Mouse (Mus musculus) spleen, adult 2 months (tissue): ENCODE data around the gene Kmt5a. TPM values are rescaled to one million over a fixed set of nuclear protein-coding genes. Genes with fewer than 3 reads are reported as not detected.

Source experiments
- DNase-seq, 2 experiments: peaks; one replicate each; pipeline versions ENCODE4 v3.0.0 to v3.0.0-alpha.2; 2012 to 2021; ENCODE audit warnings: low spot score in 2 of 2, low read depth in 1 of 2
- H3K27ac ChIP-seq: fragments of 200-500 bp; 2 replicates; pipeline ENCODE4 v1.5.1; 2012; ENCODE audit warnings: low read length, inconsistent platforms; ENCODE audit not compliant: insufficient read depth
- H3K27me3 ChIP-seq: fragments of 200-500 bp; 2 replicates; pipeline ENCODE4 v1.6.1; 2012; ENCODE audit warnings: mild to moderate bottlenecking, moderate library complexity, low read length, inconsistent platforms; ENCODE audit not compliant: control insufficient read depth, insufficient read depth
- H3K36me3 ChIP-seq: fragments of 200-500 bp; 2 replicates; pipeline ENCODE4 v1.6.1; 2012; ENCODE audit warnings: mild to moderate bottlenecking, low read length, inconsistent platforms; ENCODE audit not compliant: control insufficient read depth, insufficient read depth
- H3K4me1 ChIP-seq: fragments of 200-500 bp; 2 replicates; pipeline ENCODE4 v1.6.1; 2011; ENCODE audit warnings: inconsistent platforms; ENCODE audit not compliant: control insufficient read depth, insufficient read depth, insufficient read length
- H3K4me3 ChIP-seq: fragments of 200-500 bp; 2 replicates; pipeline ENCODE4 v1.5.1; 2011; ENCODE audit warnings: mild to moderate bottlenecking, inconsistent platforms; ENCODE audit not compliant: insufficient read depth, insufficient read length; ENCODE audit errors: extremely low read depth
- CTCF ChIP-seq: fragments of 200-500 bp; IDR thresholded peaks from 2 replicates; pipeline ENCODE4 v1.5.1; 2011; ENCODE audit warnings: mild to moderate bottlenecking, inconsistent platforms; ENCODE audit not compliant: insufficient read depth, insufficient read length, insufficient replicate concordance; ENCODE audit errors: extremely low read depth
- POLR2A ChIP-seq: fragments of 200-500 bp; IDR thresholded peaks from 2 replicates; pipeline ENCODE4 v1.6.1; 2011; ENCODE audit warnings: low read depth, low read length, inconsistent platforms
- WGBS: fragments of 180-500 bp; shearing (Covaris S2); methylation state at CpG from one replicate; pipeline ENCODE4 v1.1.7; 2018; 5-methylcytosine and 5-hydroxymethylcytosine counted together
- polyA plus RNA-seq: library from polyadenylated mRNA; depleted of rRNA; stranded (reverse); fragments of >200 nt; gene quantifications from 2 replicates; pipeline ENCODE4 v1.2.3, GENCODE M21; 2012; rRNA removed

Gene Kmt5a
- polyA plus RNA-seq, 1 experiment, result 18.4 TPM

- TF ChIP-seq POLR2A (no peak), CTCF (no peak)
- 90% methylated on average over 4 of the region's 4 CpGs for WGBS
- Histone ChIP-seq H3K4me1 (peaks cover 5% of the 10 kb centered on the region; the same call in 1 of the 2 replicates), H3K4me3 (no peak overlapping the region), H3K36me3 (no peaks in the 10 kb centered on the region), H3K27me3 (no peaks in the 10 kb centered on the region), H3K27ac (no peak overlapping the region)
- DNase-seq, result no peak
These were observed 65.5 kb downstream of the Kmt5a start for GRCm38 (mm10) chr5:124505235-124505634.

- no peaks in the 10 kb centered on the region for H3K4me1 ChIP-seq
- H3K36me3 ChIP-seq, result no peaks in the 10 kb centered on the region
- DNase-seq, result no peak
- no peaks in the 10 kb centered on the region for H3K27me3 ChIP-seq
- 64% methylated on average over 10 of the region's 10 CpGs for WGBS
- TF ChIP-seq POLR2A (no peak), CTCF (no peak)
- H3K4me3 ChIP-seq, result no peak overlapping the region
- no peak overlapping the region for H3K27ac ChIP-seq
These were observed 67.1 kb downstream of the Kmt5a start for GRCm38 (mm10) chr5:124506731-124507359.

GRCm38 (mm10) chr5:124509200-124509599, 69.5 kb downstream of the Kmt5a start:
- WGBS, result 88% methylated on average over 6 of the region's 6 CpGs
- Histone ChIP-seq H3K36me3 (no peaks in the 10 kb centered on the region), H3K27ac (no peak overlapping the region), H3K4me3 (no peak overlapping the region), H3K4me1 (no peaks in the 10 kb centered on the region), H3K27me3 (no peaks in the 10 kb centered on the region)
- no peak for DNase-seq
- TF ChIP-seq POLR2A (no peak), CTCF (no peak)

GRCm38 (mm10) chr5:124509742-124510237, 70.1 kb downstream of the Kmt5a start:
- TF ChIP-seq POLR2A, result no peak
- no peak for TF ChIP-seq CTCF
- 83% methylated on average over 12 of the region's 12 CpGs for WGBS

GRCm38 (mm10) chr5:124510536-124511050, 70.9 kb downstream of the Kmt5a start:
- no peak for TF ChIP-seq POLR2A
- no peak for TF ChIP-seq CTCF
- H3K4me1 ChIP-seq, result no peaks in the 10 kb centered on the region
- H3K36me3 ChIP-seq, result no peaks in the 10 kb centered on the region
- H3K27ac ChIP-seq, result no peak overlapping the region
- no peaks in the 10 kb centered on the region for H3K27me3 ChIP-seq
- H3K4me3 ChIP-seq, result no peak overlapping the region
- 90% methylated on average over 10 of the region's 10 CpGs for WGBS
- no peak for DNase-seq

More at GRCm38 (mm10) chr5:124509742-124510237, 70.1 kb downstream of the Kmt5a start:
- no peak for DNase-seq
- H3K36me3 ChIP-seq, result no peaks in the 10 kb centered on the region
- H3K27ac ChIP-seq, result no peak overlapping the region
- H3K27me3 ChIP-seq, result no peaks in the 10 kb centered on the region
- H3K4me3 ChIP-seq, result no peak overlapping the region
- no peaks in the 10 kb centered on the region for H3K4me1 ChIP-seq

Other genes starting within 250 kb of the Kmt5a start
- 65.8 and 97.5 TPM in 2 replicates for gene Pitpnm2, start 190.2 kb upstream of the Kmt5a start, polyA plus RNA-seq
- gene Mphosph9, start 112.0 kb upstream of the Kmt5a start, polyA plus RNA-seq, result 3.8 and 4.4 TPM in 2 replicates
- gene 2810006K23Rik, start 111.8 kb upstream of the Kmt5a start, polyA plus RNA-seq, result 2.7 and 4.2 TPM in 2 replicates
- gene Cdk2ap1, start 76.8 kb upstream of the Kmt5a start, polyA plus RNA-seq, result 60.4 and 69.3 TPM in 2 replicates
- 12.2 and 14.4 TPM in 2 replicates for gene Sbno1, start 13.9 kb upstream of the Kmt5a start, polyA plus RNA-seq
- gene Rilpl2, start 38.4 kb downstream of the Kmt5a start, polyA plus RNA-seq, result 39.4 and 42.7 TPM in 2 replicates
- gene Snrnp35, start 43.2 kb downstream of the Kmt5a start, polyA plus RNA-seq, result 1.5 and 1.7 TPM in 2 replicates
- 3.6 TPM in 2 replicates for gene Rilpl1, start 91.5 kb downstream of the Kmt5a start, polyA plus RNA-seq
- gene Tmed2, start 100.8 kb downstream of the Kmt5a start, polyA plus RNA-seq, result 54.2 and 96.7 TPM in 2 replicates
- gene Ddx55, start 112.9 kb downstream of the Kmt5a start, polyA plus RNA-seq, result 17.0 and 19.1 TPM in 2 replicates
- gene Eif2b1, start 139.2 kb downstream of the Kmt5a start, polyA plus RNA-seq, result 9.8 and 11.6 TPM in 2 replicates
- 25.9 and 29.4 TPM in 2 replicates for gene Gtf2h3, start 139.2 kb downstream of the Kmt5a start, polyA plus RNA-seq
- gene Atp6v0a2, start 188.6 kb downstream of the Kmt5a start, polyA plus RNA-seq, result 35.7 and 36.2 TPM in 2 replicates